Mouse (Mus musculus) cortical plate, adult 2 months (tissue): ENCODE measurements at regions not wholly inside any gene's neighbourhood (a gene's known extent, or its start where the extent isn't known, plus 50 kb on each side); places are given as distances from the start of the nearest gene placed in this dataset.

Source experiments
- CTCF ChIP-seq: fragments of 200-500 bp; IDR thresholded peaks from 2 replicates; pipeline ENCODE4 v1.5.1; 2011; ENCODE audit warnings: mild to moderate bottlenecking, control low read depth, low read length; ENCODE audit not compliant: insufficient read depth; ENCODE audit errors: extremely low read depth
- POLR2A ChIP-seq: fragments of 200-500 bp; IDR thresholded peaks from 2 replicates; pipeline ENCODE4 v1.6.1; 2011; ENCODE audit warnings: mild to moderate bottlenecking, low read length, control low read depth; ENCODE audit not compliant: insufficient read depth; ENCODE audit errors: extremely low read depth

GRCm38 (mm10) chr12:50932496-50932895 lies 283.6 kb upstream of the Prkd1 start:
- no peak for TF ChIP-seq POLR2A
- TF ChIP-seq CTCF = no peak
